Comparison of ENCODE assay signal across 10 mouse cellular contexts in genomic region chr17:24021375-24022199, GRCm38 (mm10). TPM values are rescaled to one million over a fixed set of nuclear protein-coding genes. Genes with fewer than 3 reads are reported as not detected.
DNase-seq lines count a peak whose midpoint lies in the region; ATAC-seq and TF ChIP-seq lines count a peak whose summit lies in the region.
"Had no signal": no experiment of that assay in that cellular context is flagged by ENCODE, and none has a peak within 500 bp of the region (broad histone marks: within the 10 kb centered on the region; RNA-seq: fewer than 3 reads in every experiment).

No protein-coding gene starts in this region.

- no peak for TF ChIP-seq CTCF in embryonic fibroblast, embryonic 13.5 days (IDR thresholded peaks at IDR 0.05; ENCODE audit: borderline replicate concordance, insufficient read depth, low read length)

- no peaks in the 10 kb centered on the region for H3K27me3 ChIP-seq in lung, embryonic 15.5 days
- 0 out of 2 replicates have a peak, but pooled peaks cover 2% of the 10 kb centered on the region for H3K27me3 ChIP-seq in hindbrain, embryonic 13.5 days
- H3K27me3 ChIP-seq in hindbrain, embryonic 10.5 days (ENCODE audit: insufficient read depth, poor library complexity, severe bottlenecking) = no peaks in the 10 kb centered on the region
- H3K27me3 ChIP-seq: midbrain, embryonic 13.5 days had no signal

- H3K9ac ChIP-seq in lung, embryonic 15.5 days = no peak overlapping the region
- no peak overlapping the region for H3K9ac ChIP-seq in hindbrain, embryonic 13.5 days
- H3K9ac ChIP-seq: midbrain, embryonic 13.5 days had no signal

- no peaks in the 10 kb centered on the region for H3K9me3 ChIP-seq in lung, embryonic 15.5 days
- H3K9me3 ChIP-seq in hindbrain, embryonic 13.5 days = no peaks in the 10 kb centered on the region
- no peaks in the 10 kb centered on the region for H3K9me3 ChIP-seq in hindbrain, embryonic 10.5 days
- H3K9me3 ChIP-seq: midbrain, embryonic 13.5 days had no signal

- H3K4me1 ChIP-seq in embryonic fibroblast, embryonic 13.5 days (ENCODE audit: control insufficient read depth, insufficient read depth, low read length) = peaks cover 18% of the 10 kb centered on the region
- H3K4me1 ChIP-seq in lung, embryonic 15.5 days = peaks cover 21% of the 10 kb centered on the region
- no peaks in the 10 kb centered on the region for H3K4me1 ChIP-seq in hindbrain, embryonic 13.5 days (replicated peaks)
- no peaks in the 10 kb centered on the region for H3K4me1 ChIP-seq in hindbrain, embryonic 10.5 days (replicated peaks)
- H3K4me1 ChIP-seq: midbrain, embryonic 13.5 days had no signal

- H3K27ac ChIP-seq in embryonic fibroblast, embryonic 13.5 days (ENCODE audit: insufficient read depth, low read length) = peak overlapping the region; percentile 86
- peak overlapping the region; percentile 86 for H3K27ac ChIP-seq in lung, embryonic 15.5 days
- H3K27ac ChIP-seq in hindbrain, embryonic 13.5 days = no peak overlapping the region
- no peak overlapping the region for H3K27ac ChIP-seq in hindbrain, embryonic 10.5 days
- H3K27ac ChIP-seq: midbrain, embryonic 13.5 days had no signal

- H3K36me3 ChIP-seq in lung, embryonic 15.5 days = no peaks in the 10 kb centered on the region
- H3K36me3 ChIP-seq in hindbrain, embryonic 13.5 days = no peaks in the 10 kb centered on the region
- no peaks in the 10 kb centered on the region for H3K36me3 ChIP-seq in hindbrain, embryonic 10.5 days
- H3K36me3 ChIP-seq: midbrain, embryonic 13.5 days had no signal

- WGBS in lung, embryonic 15.5 days = 35% methylated on average over 5 of the region's 5 CpGs
- 82% methylated on average over 5 of the region's 5 CpGs for WGBS in hindbrain, embryonic 13.5 days
- 77% methylated on average over 5 of the region's 5 CpGs for WGBS in hindbrain, embryonic 10.5 days

- TF ChIP-seq POLR2A in embryonic fibroblast, embryonic 13.5 days (IDR thresholded peaks at IDR 0.05; ENCODE audit: low read depth, low read length) = no peak

- DNase-seq in spleen, adult 12 weeks (ENCODE audit: low spot score) = peak; percentile 57
- no peak for DNase-seq in spleen, adult 18-20 months
- DNase-seq in hindbrain, embryonic 10.5 days (ENCODE audit: low spot score) = no peak
- no peak for DNase-seq in T-cell, adult 2 months (ENCODE audit: low spot score)
- DNase-seq: right cerebral cortex, postnatal 4 days had no signal

- peak; percentile 67 for ATAC-seq in lung, embryonic 15.5 days (ENCODE audit: borderline replicate concordance, extremely low read depth, low FRiP score, low TSS enrichment)
- ATAC-seq in hindbrain, embryonic 13.5 days (ENCODE audit: low FRiP score) = no peak
- ATAC-seq: midbrain, embryonic 13.5 days had no signal

- H3K4me2 ChIP-seq in lung, embryonic 15.5 days = no peak overlapping the region
- no peak overlapping the region for H3K4me2 ChIP-seq in hindbrain, embryonic 13.5 days
- H3K4me2 ChIP-seq: midbrain, embryonic 13.5 days had no signal

- H3K4me3 ChIP-seq in embryonic fibroblast, embryonic 13.5 days (ENCODE audit: insufficient read depth, low read length) = no peak overlapping the region
- no peak overlapping the region for H3K4me3 ChIP-seq in lung, embryonic 15.5 days
- H3K4me3 ChIP-seq in hindbrain, embryonic 13.5 days = no peak overlapping the region
- no peak overlapping the region for H3K4me3 ChIP-seq in hindbrain, embryonic 10.5 days
- H3K4me3 ChIP-seq: midbrain, embryonic 13.5 days had no signal

RNA-seq across cellular contexts. Expression of gene Prss27, which starts 16.4 kb away (rescaled TPM):
- polyA plus RNA-seq in embryonic fibroblast, embryonic 13.5 days (2011; ENCODE audit: insufficient read length, low read depth, missing spikeins) = 0.42 TPM in 1 of 2 replicates, not detected in the other
- polyA plus RNA-seq in lung, embryonic 15.5 days (2015; fragmentation: Nextera tagmentation; extraction: Ambion mirVana) = 0.39 TPM in 1 of 2 replicates, not detected in the other
- polyA plus RNA-seq in hindbrain, embryonic 13.5 days (2015; fragmentation: Nextera tagmentation; extraction: Ambion mirVana) = 0.26 and 0.48 TPM in 2 replicates
- polyA plus RNA-seq in hindbrain, embryonic 10.5 days (2016; fragmentation: Nextera tagmentation; extraction: Ambion mirVana) = 0.24 TPM in 1 of 2 replicates, not detected in the other
- polyA plus RNA-seq: cortical plate, adult 2 months had no signal

RNA-seq across cellular contexts. Expression of gene Prss22, which starts 23.7 kb away (rescaled TPM):
- 0.62 TPM in 1 of 2 replicates, not detected in the other for polyA plus RNA-seq in embryonic fibroblast, embryonic 13.5 days (2011; ENCODE audit: insufficient read length, low read depth, missing spikeins)
- polyA plus RNA-seq in lung, embryonic 15.5 days (2015; fragmentation: Nextera tagmentation; extraction: Ambion mirVana) = 1.4 and 1.6 TPM in 2 replicates
- not detected in 2 replicates for polyA plus RNA-seq in hindbrain, embryonic 13.5 days (2015; fragmentation: Nextera tagmentation; extraction: Ambion mirVana)
- 0.72 and 0.83 TPM in 2 replicates for polyA plus RNA-seq in hindbrain, embryonic 10.5 days (2016; fragmentation: Nextera tagmentation; extraction: Ambion mirVana)

RNA-seq across cellular contexts. Expression of gene Prss30, which starts 41.2 kb away (rescaled TPM):
- polyA plus RNA-seq in embryonic fibroblast, embryonic 13.5 days (2011; ENCODE audit: insufficient read length, low read depth, missing spikeins) = not detected in 2 replicates
- polyA plus RNA-seq in lung, embryonic 15.5 days (2015; fragmentation: Nextera tagmentation; extraction: Ambion mirVana) = 0.10 and 0.20 TPM in 2 replicates
- not detected in 2 replicates for polyA plus RNA-seq in hindbrain, embryonic 13.5 days (2015; fragmentation: Nextera tagmentation; extraction: Ambion mirVana)
- not detected in 2 replicates for polyA plus RNA-seq in hindbrain, embryonic 10.5 days (2016; fragmentation: Nextera tagmentation; extraction: Ambion mirVana)
- polyA plus RNA-seq: midbrain, embryonic 13.5 days had no signal

RNA-seq across cellular contexts. Expression of gene Kctd5, which starts 51.7 kb away (rescaled TPM):
- 80.8 and 83.2 TPM in 2 replicates for polyA plus RNA-seq in embryonic fibroblast, embryonic 13.5 days (2011; ENCODE audit: insufficient read length, low read depth, missing spikeins)
- polyA plus RNA-seq in lung, embryonic 15.5 days (2015; fragmentation: Nextera tagmentation; extraction: Ambion mirVana) = 68.1 and 69.0 TPM in 2 replicates
- polyA plus RNA-seq in hindbrain, embryonic 13.5 days (2015; fragmentation: Nextera tagmentation; extraction: Ambion mirVana) = 82.3 and 85.7 TPM in 2 replicates
- polyA plus RNA-seq in hindbrain, embryonic 10.5 days (2016; fragmentation: Nextera tagmentation; extraction: Ambion mirVana) = 90.8 and 93.0 TPM in 2 replicates

Comparison
In these comparisons a context has a peak if more than half of its experiments do, and no peak if none do; other contexts are left out.
1. H3K27ac ChIP-seq: peak in embryonic fibroblast, embryonic 13.5 days (single experiment) and lung, embryonic 15.5 days (single experiment); none in hindbrain, embryonic 13.5 days (single experiment) and hindbrain, embryonic 10.5 days (single experiment).